Mouse (Mus musculus): ENCODE measurements around the gene Iqce. TPM values are rescaled to one million over a fixed set of nuclear protein-coding genes. Genes with fewer than 3 reads are reported as not detected.

Gene Iqce
- total and polyA plus RNA-seq, 3 experiments: 6.4 to 21.2 TPM; not detected in 1

DNA sequence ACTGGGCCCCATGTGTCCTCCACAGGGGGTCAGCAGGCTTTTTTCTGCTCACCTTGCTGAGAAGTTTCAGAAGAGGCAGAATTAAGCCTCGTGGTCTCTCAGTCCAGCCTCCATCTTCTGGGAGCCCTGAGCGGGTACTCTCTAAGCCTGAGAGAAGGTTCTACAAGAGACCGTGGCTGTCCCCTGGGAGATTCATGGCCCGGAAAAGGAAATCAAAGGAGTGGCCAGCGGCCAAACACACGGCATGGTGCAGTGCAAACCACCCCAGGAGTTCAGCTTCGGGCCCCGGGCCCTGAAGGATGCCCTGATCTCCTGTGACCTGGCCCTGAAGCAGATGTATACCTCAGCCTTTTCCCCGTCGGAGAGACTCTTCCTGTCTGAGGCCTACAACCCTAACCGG is 38.9 kb upstream of the Iqce start:
- no peak for TF ChIP-seq MAX (IDR thresholded peaks at IDR 0.05; ENCODE audit: low read length)
- no peaks in the 10 kb centered on the region for H3K36me3 ChIP-seq (ENCODE audit: control insufficient read depth in 1 of 2, insufficient read depth in 2 of 2, low read length in 2 of 2)
- H3K4me3 ChIP-seq (ENCODE audit: control insufficient read depth in 1 of 2, insufficient read depth in 1 of 2, low read depth in 2 of 2, low read length in 2 of 2): no peak overlapping the region
- no peak for DNase-seq (ENCODE audit: low read depth, low spot score)
- H3K4me1 ChIP-seq (ENCODE audit: control insufficient read depth in 1 of 2, insufficient read depth in 2 of 2, low read length in 2 of 2): no peaks in the 10 kb centered on the region
- H3K9ac ChIP-seq (ENCODE audit: control insufficient read depth, low read depth, low read length, poor library complexity, severe bottlenecking): no peak overlapping the region
- no peak overlapping the region for H3K27ac ChIP-seq (ENCODE audit: control insufficient read depth, low read depth, low read length)
- no peaks in the 10 kb centered on the region for H3K9me3 ChIP-seq (replicated peaks; ENCODE audit: insufficient read depth, low read length)
- no peaks in the 10 kb centered on the region for H3K27me3 ChIP-seq (ENCODE audit: control insufficient read depth in 1 of 2, insufficient read depth in 2 of 2, low read length in 2 of 2)
- H3K79me2 ChIP-seq (ENCODE audit: control insufficient read depth, insufficient read depth, low read length, poor library complexity): no peaks in the 10 kb centered on the region

DNA sequence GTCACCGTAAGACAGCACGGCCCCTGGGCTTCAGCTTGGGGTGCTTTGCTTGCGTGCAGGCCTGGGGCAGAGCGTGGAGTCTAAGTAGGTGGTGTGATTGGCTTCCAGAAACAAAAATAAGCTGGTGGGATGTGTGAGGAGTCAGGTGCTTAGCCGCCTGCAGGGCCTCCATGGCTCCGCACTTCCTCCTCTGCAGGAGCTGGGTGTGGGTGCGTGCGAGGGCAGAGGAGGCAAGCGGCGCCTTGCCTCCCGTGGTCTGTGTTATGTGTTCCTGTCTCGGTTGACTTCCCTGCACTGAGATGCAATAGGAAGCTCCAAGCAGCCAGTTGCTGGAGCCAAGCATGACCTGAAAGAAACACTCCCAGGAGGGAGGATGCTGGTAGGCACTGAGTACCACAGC is 37.6 kb upstream of the Iqce start:
- TF ChIP-seq ETS1 (IDR thresholded peaks at IDR 0.05; ENCODE audit: low read depth, low read length) (no peak), RAD21 (IDR thresholded peaks at IDR 0.05; ENCODE audit: low read depth, low read length) (no peak), BHLHE40 (IDR thresholded peaks at IDR 0.05; ENCODE audit: borderline replicate concordance, low read depth, low read length) (no peak), USF1 (IDR thresholded peaks at IDR 0.05; ENCODE audit: low read depth, low read length) (no peak), ZKSCAN1 (IDR thresholded peaks at IDR 0.05; ENCODE audit: low read depth, low read length) (no peak), USF2 (IDR thresholded peaks at IDR 0.05; ENCODE audit: borderline replicate concordance in 1 of 2, insufficient read depth in 1 of 2, low read depth in 1 of 2, low read length in 2 of 2) (no peak)
- H3K9me3 ChIP-seq (replicated peaks; ENCODE audit: insufficient read depth, low read length): no peaks in the 10 kb centered on the region
- no peaks in the 10 kb centered on the region for H3K27me3 ChIP-seq (ENCODE audit: control insufficient read depth in 1 of 2, insufficient read depth in 2 of 2, low read length in 2 of 2)
- H3K27ac ChIP-seq (ENCODE audit: control insufficient read depth, low read depth, low read length): no peak overlapping the region
- no peak overlapping the region for H3K9ac ChIP-seq (ENCODE audit: control insufficient read depth, low read depth, low read length, poor library complexity, severe bottlenecking)
- DNase-seq (ENCODE audit: low read depth, low spot score): peak; percentile 18
- H3K36me3 ChIP-seq (ENCODE audit: control insufficient read depth in 1 of 2, insufficient read depth in 2 of 2, low read length in 2 of 2): no peaks in the 10 kb centered on the region
- no peak overlapping the region for H3K4me3 ChIP-seq (ENCODE audit: control insufficient read depth in 1 of 2, insufficient read depth in 1 of 2, low read depth in 2 of 2, low read length in 2 of 2)
- H3K4me1 ChIP-seq (ENCODE audit: control insufficient read depth in 1 of 2, insufficient read depth in 2 of 2, low read length in 2 of 2): no peaks in the 10 kb centered on the region
- no peaks in the 10 kb centered on the region for H3K79me2 ChIP-seq (ENCODE audit: control insufficient read depth, insufficient read depth, low read length, poor library complexity)

GRCm38 (mm10) chr5:140736166-140736565 is 34.0 kb upstream of the Iqce start:
- no peak overlapping the region for H3K4me3 ChIP-seq (ENCODE audit: control insufficient read depth in 1 of 2, insufficient read depth in 1 of 2, low read depth in 2 of 2, low read length in 2 of 2)
- H3K4me1 ChIP-seq (ENCODE audit: control insufficient read depth in 1 of 2, insufficient read depth in 2 of 2, low read length in 2 of 2): peaks cover 0 to 4% of the 10 kb centered on the region in 2 experiments; a peak in 3 of 4 replicates
- no peaks in the 10 kb centered on the region for H3K36me3 ChIP-seq (ENCODE audit: control insufficient read depth in 1 of 2, insufficient read depth in 2 of 2, low read length in 2 of 2)
- H3K9me3 ChIP-seq (replicated peaks; ENCODE audit: insufficient read depth, low read length): no peaks in the 10 kb centered on the region
- no peak overlapping the region for H3K9ac ChIP-seq (ENCODE audit: control insufficient read depth, low read depth, low read length, poor library complexity, severe bottlenecking)
- no peaks in the 10 kb centered on the region for H3K79me2 ChIP-seq (ENCODE audit: control insufficient read depth, insufficient read depth, low read length, poor library complexity)
- no peaks in the 10 kb centered on the region for H3K27me3 ChIP-seq (ENCODE audit: control insufficient read depth in 1 of 2, insufficient read depth in 2 of 2, low read length in 2 of 2)
- no peak overlapping the region for H3K27ac ChIP-seq (ENCODE audit: control insufficient read depth, low read depth, low read length)
- TF ChIP-seq SMC3 (IDR thresholded peaks at IDR 0.05; ENCODE audit: low read depth, low read length): no peak
- DNase-seq (ENCODE audit: low read depth, low spot score): no peak

DNA sequence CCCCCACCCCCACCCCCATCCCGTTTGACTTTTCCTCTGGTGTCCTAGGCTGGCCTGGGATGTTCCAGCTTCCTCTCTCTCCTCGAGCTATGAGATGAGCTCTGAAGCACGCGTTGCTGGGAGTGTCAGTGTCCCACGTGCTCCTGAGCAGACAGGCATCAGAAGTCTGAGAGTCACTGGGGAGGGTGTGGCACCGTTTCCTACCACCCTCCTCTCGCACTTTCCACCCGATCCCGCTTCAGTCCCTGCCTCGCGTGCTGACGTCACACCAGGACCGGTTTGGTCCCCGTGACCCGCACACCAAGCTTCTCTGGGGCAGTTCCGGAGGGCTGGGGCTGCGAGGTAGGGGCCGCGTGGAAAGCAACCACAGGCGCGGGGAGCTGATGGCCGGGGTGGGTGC is 33.1 kb upstream of the Iqce start:
- peaks cover 2 to 7% of the 10 kb centered on the region in 2 experiments; a peak in 3 of 4 replicates for H3K4me1 ChIP-seq (ENCODE audit: control insufficient read depth in 1 of 2, insufficient read depth in 2 of 2, low read length in 2 of 2)
- H3K27ac ChIP-seq (ENCODE audit: control insufficient read depth, low read depth, low read length): no peak overlapping the region
- H3K36me3 ChIP-seq (ENCODE audit: control insufficient read depth in 1 of 2, insufficient read depth in 2 of 2, low read length in 2 of 2): peaks cover 0 to 3% of the 10 kb centered on the region in 2 experiments; a peak in 1 of 4 replicates
- DNase-seq (ENCODE audit: low read depth, low spot score): no peak
- no peak for TF ChIP-seq ZNF384 (IDR thresholded peaks at IDR 0.05; ENCODE audit: low read depth, low read length)
- no peak for TF ChIP-seq HCFC1 (IDR thresholded peaks at IDR 0.05; ENCODE audit: low read depth, low read length)
- no peak for TF ChIP-seq USF1 (IDR thresholded peaks at IDR 0.05; ENCODE audit: low read depth, low read length)
- no peak for TF ChIP-seq MYC (IDR thresholded peaks at IDR 0.05; ENCODE audit: low read depth, low read length)
- TF ChIP-seq TAL1 (IDR thresholded peaks at IDR 0.05; ENCODE audit: low read length): no peak
- TF ChIP-seq POLR2AphosphoS2 (IDR thresholded peaks at IDR 0.05; ENCODE audit: low read length): no peak
- no peak for TF ChIP-seq ZMIZ1 (IDR thresholded peaks at IDR 0.05; ENCODE audit: low read depth, low read length)
- no peak for TF ChIP-seq MEF2A (IDR thresholded peaks at IDR 0.05; ENCODE audit: extremely low read depth, insufficient replicate concordance, low read depth, low read length, poor library complexity, severe bottlenecking)
- no peaks in the 10 kb centered on the region for H3K79me2 ChIP-seq (ENCODE audit: control insufficient read depth, insufficient read depth, low read length, poor library complexity)
- H3K9ac ChIP-seq (ENCODE audit: control insufficient read depth, low read depth, low read length, poor library complexity, severe bottlenecking): no peak overlapping the region
- no peaks in the 10 kb centered on the region for H3K9me3 ChIP-seq (replicated peaks; ENCODE audit: insufficient read depth, low read length)
- no peaks in the 10 kb centered on the region for H3K27me3 ChIP-seq (ENCODE audit: control insufficient read depth in 1 of 2, insufficient read depth in 2 of 2, low read length in 2 of 2)
- no peak overlapping the region for H3K4me3 ChIP-seq (ENCODE audit: control insufficient read depth in 1 of 2, insufficient read depth in 1 of 2, low read depth in 2 of 2, low read length in 2 of 2)

Measured in MEL (cell line).